Mouse (Mus musculus) midbrain, embryonic 14.5 days (tissue): ENCODE data around the gene Mga. TPM values are rescaled to one million over a fixed set of nuclear protein-coding genes. Genes with fewer than 3 reads are reported as not detected.

ENCODE experiments used
- microRNA-seq: library from miRNA; unstranded; fragments of <30 nt; microRNA quantifications from one replicate; pipeline ENCODE4, GENCODE M21; 2016
- polyA plus RNA-seq: library from polyadenylated mRNA; unstranded; fragments of >200 nt; fragmentation: Nextera tagmentation; extraction: Ambion mirVana; gene quantifications from 2 replicates; pipeline ENCODE4 v1.2.1, GENCODE M21; 2014

Gene Mga
- polyA plus RNA-seq, 1 experiment from 2014 or later, result 42.8 TPM

Small RNA genes lying within 50 kb of the gene (microRNA-seq; reads per million reads assigned to microRNA genes)
- gene Mir7665, result not detected

Other genes with a start within 250 kb of the Mga start
- gene Ndufaf1, start 234.4 kb upstream of the Mga start, polyA plus RNA-seq, result 34.4 and 35.0 TPM in 2 replicates
- gene Rtf1, start 222.2 kb upstream of the Mga start, polyA plus RNA-seq, result 46.2 and 59.4 TPM in 2 replicates
- 0.12 and 0.18 TPM in 2 replicates for gene Itpka, start 154.9 kb upstream of the Mga start, polyA plus RNA-seq
- gene Ltk, start 136.8 kb upstream of the Mga start, polyA plus RNA-seq, result 1.5 and 3.0 TPM in 2 replicates
- gene Rpap1, start 109.7 kb upstream of the Mga start, polyA plus RNA-seq, result 12.5 and 21.3 TPM in 2 replicates
- gene Tyro3, start 99.5 kb upstream of the Mga start, polyA plus RNA-seq, result 20.0 and 20.2 TPM in 2 replicates
- 7.2 and 8.1 TPM in 2 replicates for gene Mapkbp1, start 75.5 kb downstream of the Mga start, polyA plus RNA-seq
- 16.7 and 18.7 TPM in 2 replicates for gene Jmjd7, start 130.3 kb downstream of the Mga start, polyA plus RNA-seq
- gene Gm28042, start 130.3 kb downstream of the Mga start, polyA plus RNA-seq, result 4.0 and 5.2 TPM in 2 replicates
- 2.6 and 4.0 TPM in 2 replicates for gene Pla2g4b, start 136.2 kb downstream of the Mga start, polyA plus RNA-seq